Mouse (Mus musculus): ENCODE measurements around the gene Itgbl1.

The Itgbl1 gene

GRCm38 (mm10) chr14:123967996-123968395 lies 308.2 kb downstream of the Itgbl1 start:
- DNase-seq (ENCODE audit: low spot score) = no peak

DNA sequence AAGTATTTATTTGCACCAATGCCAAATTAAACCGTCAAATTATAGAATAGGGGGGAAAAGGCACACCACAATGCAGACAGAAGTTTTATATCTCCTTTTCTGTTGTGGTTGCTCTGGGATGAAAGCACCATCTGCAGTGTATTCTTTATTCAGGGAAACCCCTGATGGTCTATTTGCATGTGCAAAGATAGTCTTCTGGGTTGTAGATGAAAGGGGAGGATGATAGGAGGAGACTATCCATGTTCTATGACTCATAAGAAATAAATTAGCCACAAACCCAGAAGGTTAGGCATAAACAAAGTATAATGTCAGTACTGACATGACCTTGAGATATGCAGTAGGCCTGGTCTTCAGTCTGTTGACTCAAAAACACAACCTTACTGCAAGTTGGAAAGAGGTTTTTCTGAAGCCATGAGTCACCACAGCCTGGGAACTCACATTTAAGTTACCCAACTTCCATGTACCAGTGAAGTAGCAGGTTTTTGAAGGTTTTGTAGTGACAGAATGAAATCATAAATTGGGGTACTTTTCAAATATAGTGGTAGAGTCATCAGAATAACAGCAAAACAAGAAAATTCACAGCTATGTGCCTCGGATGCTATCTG lies 330.9 kb downstream of the Itgbl1 start:
- no peak for DNase-seq (ENCODE audit: low spot score)

All from urinary bladder, postnatal 14 days (tissue).